Mouse (Mus musculus) stomach, embryonic 14.5 days (tissue): ENCODE data around the gene Gm10065. TPM values are rescaled to one million over a fixed set of nuclear protein-coding genes. Genes with fewer than 3 reads are reported as not detected.
"Not testable (repeated sequence)": the region's sequence is repeated elsewhere in the genome, so short reads cannot be mapped to it uniquely, and the experiment has no call there.

Experiments used
- ATAC-seq: fragments of 200-750 bp; cut with Nextera tagmentation; 2 replicates; pipeline ENCODE4 v1.8.0; 2017; ENCODE audit warnings: low read depth, moderate TSS enrichment; ENCODE audit not compliant: insufficient number of reproducible peaks, insufficient read depth, low FRiP score
- H3K27ac ChIP-seq: fragments of 300-500 bp; sonication (generic); 2 replicates; pipeline ENCODE4 v1.5.1; 2014; ENCODE audit warnings: mild to moderate bottlenecking, low read length, moderate library complexity, mixed read lengths
- H3K27me3 ChIP-seq: fragments of 300-500 bp; sonication (generic); 2 replicates; pipeline ENCODE4 v1.6.1; 2014; ENCODE audit warnings: low read length, control low read depth, mixed read lengths; ENCODE audit not compliant: control insufficient read depth, insufficient read depth
- H3K36me3 ChIP-seq: fragments of 300-500 bp; sonication (generic); 2 replicates; pipeline ENCODE4 v1.6.1; 2014; ENCODE audit warnings: mild to moderate bottlenecking, control low read depth, low read length, moderate library complexity, mixed read lengths; ENCODE audit not compliant: control insufficient read depth, insufficient read depth
- H3K4me1 ChIP-seq: fragments of 300-500 bp; sonication (generic); 2 replicates; pipeline ENCODE4 v1.6.1; 2014; ENCODE audit warnings: low read length, control low read depth, mixed read lengths; ENCODE audit not compliant: control insufficient read depth, insufficient read depth
- H3K4me2 ChIP-seq: fragments of 300-500 bp; sonication (generic); replicated peaks from 2 replicates; pipeline ENCODE4 v1.6.1; 2014; ENCODE audit warnings: low read depth, low read length, control low read depth
- H3K4me3 ChIP-seq: fragments of 300-500 bp; sonication (generic); 2 replicates; pipeline ENCODE4 v1.5.1; 2014; ENCODE audit warnings: low read depth, low read length, control low read depth
- H3K9ac ChIP-seq: fragments of 300-500 bp; sonication (generic); replicated peaks from 2 replicates; pipeline ENCODE4 v1.6.1; 2014; ENCODE audit warnings: low read depth, mild to moderate bottlenecking, control low read depth, low read length, moderate library complexity, mixed read lengths
- H3K9me3 ChIP-seq: fragments of 300-500 bp; sonication (generic); 2 replicates; pipeline ENCODE4 v1.6.1; 2016; ENCODE audit warnings: low read depth, low read length, control low read depth; ENCODE audit not compliant: control insufficient read depth
- WGBS: fragments of 180-500 bp; shearing (Covaris S2); extraction: QIAGEN DNeasy Blood & Tissue Kit; methylation state at CpG from one replicate; pipeline ENCODE4 v1.1.7; 2014; 5-methylcytosine and 5-hydroxymethylcytosine counted together
- polyA plus RNA-seq: library from polyadenylated mRNA; unstranded; fragments of >200 nt; fragmentation: Nextera tagmentation; extraction: Ambion mirVana; gene quantifications from 2 replicates; pipeline ENCODE4 v1.2.1, GENCODE M21; 2014

Gm10065 gene
- polyA plus RNA-seq, 1 experiment from 2014 or later = not detected

- no peaks in the 10 kb centered on the region for H3K27me3 ChIP-seq
Observed at GRCm38 (mm10) chr13:21469097-21469496, 10.1 kb downstream of the Gm10065 start.

GRCm38 (mm10) chr13:21468061-21469019 is 10.9 kb downstream of the Gm10065 start, which contains the start of gene Nkapl:
Nkapl (minus strand) TSS chr13:21468509.
- Histone ChIP-seq H3K4me1 (no peaks in the 10 kb centered on the region), H3K27ac (no peak within 1 kb of the TSS), H3K9ac (peak within 1 kb of the TSS; percentile 64), H3K36me3 (no peaks in the 10 kb centered on the region), H3K9me3 (no peaks in the 10 kb centered on the region), H3K4me3 (peak within 1 kb of the TSS; percentile 56), H3K27me3 (no peaks in the 10 kb centered on the region), H3K4me2 (peak within 1 kb of the TSS; percentile 88)
- ATAC-seq = peak; percentile 99
- WGBS = under 1% methylated on average over 54 of the region's 54 CpGs

More at GRCm38 (mm10) chr13:21469097-21469496, 10.1 kb downstream of the Gm10065 start:
- Histone ChIP-seq H3K9ac (no peak overlapping the region), H3K4me3 (no peak overlapping the region), H3K27ac (no peak overlapping the region), H3K36me3 (no peaks in the 10 kb centered on the region), H3K9me3 (no peaks in the 10 kb centered on the region), H3K4me1 (no peaks in the 10 kb centered on the region), H3K4me2 (peak overlapping the region; percentile 88; the same call in 1 of the 2 replicates)
- WGBS = 37% methylated on average over 9 of the region's 9 CpGs
- no peak for ATAC-seq

- WGBS = 88% methylated on average over 10 of the region's 10 CpGs
- Histone ChIP-seq H3K9me3 (no peaks in the 10 kb centered on the region), H3K4me3 (no peak overlapping the region), H3K9ac (no peak overlapping the region), H3K27me3 (no peaks in the 10 kb centered on the region), H3K36me3 (no peaks in the 10 kb centered on the region), H3K4me1 (no peaks in the 10 kb centered on the region), H3K27ac (no peak overlapping the region), H3K4me2 (no peak overlapping the region)
- ATAC-seq = no peak
Observed at GRCm38 (mm10) chr13:21467336-21467735, 11.9 kb downstream of the Gm10065 start.

GRCm38 (mm10) chr13:21462516-21462915 is 16.7 kb downstream of the Gm10065 start:
- not testable (repeated sequence) for H3K4me3 ChIP-seq, H3K27me3 ChIP-seq, H3K4me2 ChIP-seq, H3K36me3 ChIP-seq, H3K9me3 ChIP-seq, H3K9ac ChIP-seq, H3K27ac ChIP-seq, ATAC-seq, H3K4me1 ChIP-seq
- WGBS = 50% methylated on average over 9 of the region's 9 CpGs

- Histone ChIP-seq H3K4me2 (no peak overlapping the region), H3K27ac (no peak overlapping the region), H3K9me3 (no peaks in the 10 kb centered on the region), H3K27me3 (no peaks in the 10 kb centered on the region), H3K4me1 (peaks cover 3% of the 10 kb centered on the region; the same call in 1 of the 2 replicates), H3K4me3 (no peak overlapping the region), H3K36me3 (0 out of 2 replicates have a peak, but pooled peaks cover under 1% of the 10 kb centered on the region), H3K9ac (no peak overlapping the region)
- 14% methylated on average over 4 of the region's 4 CpGs for WGBS
- peak; percentile 79 for ATAC-seq
Observed at GRCm38 (mm10) chr13:21456347-21456746, 22.9 kb downstream of the Gm10065 start.

GRCm38 (mm10) chr13:21454133-21454532 is 25.1 kb downstream of the Gm10065 start:
- H3K36me3 ChIP-seq = peaks cover 4% of the 10 kb centered on the region; the same call in 1 of the 2 replicates
- WGBS = 56% methylated on average over 3 of the region's 3 CpGs
- H3K27me3 ChIP-seq = no peaks in the 10 kb centered on the region
- H3K27ac ChIP-seq = no peak overlapping the region
- peaks cover 3% of the 10 kb centered on the region; the same call in 1 of the 2 replicates for H3K4me1 ChIP-seq
- H3K9ac ChIP-seq = no peak overlapping the region
- peak; percentile 57; the same call in 1 of the 2 replicates for ATAC-seq
- H3K4me3 ChIP-seq = peak overlapping the region; percentile 51
- peak overlapping the region; percentile 61 for H3K4me2 ChIP-seq
- no peaks in the 10 kb centered on the region for H3K9me3 ChIP-seq

- peak; percentile 87 for ATAC-seq
- under 1% methylated on average over 23 of the region's 23 CpGs for whole genome bisulfite sequencing
- peak within 1 kb of the TSS; percentile 51 for H3K4me3 ChIP-seq
- H3K27me3 ChIP-seq = no peaks in the 10 kb centered on the region
- H3K36me3 ChIP-seq = peaks cover 4% of the 10 kb centered on the region; the same call in 1 of the 2 replicates
- peak within 1 kb of the TSS; percentile 55 for H3K9ac ChIP-seq
- H3K27ac ChIP-seq = peak within 1 kb of the TSS; percentile 77
- H3K4me1 ChIP-seq = peaks cover 3% of the 10 kb centered on the region; the same call in 1 of the 2 replicates
- H3K4me2 ChIP-seq = peak within 1 kb of the TSS; percentile 61
- no peaks in the 10 kb centered on the region for H3K9me3 ChIP-seq
Observed at GRCm38 (mm10) chr13:21453449-21453848, 25.8 kb downstream of the Gm10065 start, which contains the start of gene Zscan26. Zscan26 (minus strand) TSS chr13:21453730.

GRCm38 (mm10) chr13:21453042-21453441 is 26.2 kb downstream of the Gm10065 start:
- peaks cover 4% of the 10 kb centered on the region; the same call in 1 of the 2 replicates for H3K36me3 ChIP-seq
- WGBS = 1% methylated on average over 13 of the region's 13 CpGs
- no peak for ATAC-seq

More at GRCm38 (mm10) chr13:21453042-21453441, 26.2 kb downstream of the Gm10065 start:
- no peaks in the 10 kb centered on the region for H3K27me3 ChIP-seq
- H3K4me2 ChIP-seq = peak overlapping the region; percentile 61
- peak overlapping the region; percentile 51 for H3K4me3 ChIP-seq
- H3K9ac ChIP-seq = peak overlapping the region; percentile 55
- H3K4me1 ChIP-seq = peaks cover 3% of the 10 kb centered on the region; the same call in 1 of the 2 replicates
- H3K27ac ChIP-seq = peak overlapping the region; percentile 77; the same call in 1 of the 2 replicates
- no peaks in the 10 kb centered on the region for H3K9me3 ChIP-seq
